Mouse (Mus musculus) myocyte (in vitro differentiated cells): ENCODE measurements at regions not wholly inside any gene's neighbourhood (a gene's known extent, or its start where the extent isn't known, plus 50 kb on each side); places are given as distances from the start of the nearest gene placed in this dataset.

Experiments
- POLR2A ChIP-seq: IDR thresholded peaks from one replicate; pipeline ENCODE4 v1.6.1; 2011; ENCODE audit warnings: low read depth, mild to moderate bottlenecking, control low read depth, moderate library complexity; ENCODE audit not compliant: insufficient read length
- SRF ChIP-seq: IDR thresholded peaks from one replicate; pipeline ENCODE4 v1.6.1; 2011; ENCODE audit warnings: low read depth; ENCODE audit not compliant: control insufficient read depth, insufficient read length
- USF1 ChIP-seq: IDR thresholded peaks from one replicate; pipeline ENCODE4 v1.6.1; 2011; ENCODE audit warnings: low read depth, mild to moderate bottlenecking, control low read depth, moderate library complexity

DNA sequence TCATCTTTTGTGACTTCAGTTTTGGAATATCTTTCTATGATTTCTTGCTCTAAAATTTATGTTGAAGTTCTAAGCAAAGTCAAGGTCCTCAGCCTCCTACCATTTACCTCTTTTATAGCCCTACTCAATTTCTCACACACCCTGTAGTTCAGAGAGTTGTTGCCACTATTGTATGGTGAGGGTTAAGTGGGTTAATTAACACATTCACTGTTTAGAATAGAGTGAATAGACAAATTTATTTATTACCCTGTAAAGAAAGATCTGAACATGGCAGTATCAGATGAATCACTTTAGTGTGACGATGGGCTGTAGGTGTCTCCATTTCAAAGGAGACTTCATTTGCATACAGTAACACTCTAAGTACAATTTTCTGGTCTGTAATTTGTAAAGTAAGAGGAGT, 577.4 kb upstream of the Igfbp7 start:
- TF ChIP-seq SRF (no peak), POLR2A (no peak), USF1 (no peak)
